Mouse (Mus musculus): ENCODE results near the gene Wars2. TPM values are rescaled to one million over a fixed set of nuclear protein-coding genes. Genes with fewer than 3 reads are reported as not detected.
A peak's percentile ranks its signal among the peaks of the same experiment; 100 is the strongest.

Gene Wars2
- total RNA-seq, 1 experiment = 4.9 TPM

GRCm38 (mm10) chr3:99240811-99241738 is 100.2 kb downstream of the Wars2 start:
- no peak overlapping the region for H3K9ac ChIP-seq (ENCODE audit: insufficient read depth, low read depth, low read length, poor library complexity, severe bottlenecking)
- in situ Hi-C loops (cut with MboI; ENCODE audit: low sequenced_read_pairs in 2 of 2, unreplicated experiment in 2 of 2) = no loop called here
- H3K9me3 ChIP-seq (ENCODE audit: control insufficient read depth, insufficient read depth, low read depth, low read length) = no peaks in the 10 kb centered on the region
- no peak for DNase-seq (ENCODE audit: low read depth, low spot score)
- TF ChIP-seq MAFK (IDR thresholded peaks at IDR 0.05; ENCODE audit: insufficient read depth, low read depth, low read length) (no peak), HCFC1 (IDR thresholded peaks at IDR 0.05; ENCODE audit: borderline replicate concordance, insufficient read depth, low read length) (no peak), ZNF384 (IDR thresholded peaks at IDR 0.05; ENCODE audit: low read depth, low read length) (no peak), ZC3H11A (IDR thresholded peaks at IDR 0.05; ENCODE audit: borderline replicate concordance, low read depth, low read length) (no peak), CHD2 (IDR thresholded peaks at IDR 0.05; ENCODE audit: low read depth, low read length) (no peak)
- peaks cover 0 to 2% of the 10 kb centered on the region in 2 experiments; a peak in 1 of 4 replicates for H3K4me1 ChIP-seq (ENCODE audit: control insufficient read depth in 2 of 2, insufficient read depth in 2 of 2, low read length in 2 of 2, poor library complexity in 1 of 2)
- no peak overlapping the region for H3K27ac ChIP-seq (ENCODE audit: insufficient read depth, low read depth, low read length, poor library complexity, severe bottlenecking)
- H3K36me3 ChIP-seq (ENCODE audit: control insufficient read depth, insufficient read depth, low read length, poor library complexity, severe bottlenecking) = no peaks in the 10 kb centered on the region
- H3K4me3 ChIP-seq (ENCODE audit: insufficient read depth in 1 of 2, low read depth in 1 of 2, low read length in 2 of 2, poor library complexity in 1 of 2, severe bottlenecking in 1 of 2) = peak overlapping the region; percentile 15 to 38

DNA sequence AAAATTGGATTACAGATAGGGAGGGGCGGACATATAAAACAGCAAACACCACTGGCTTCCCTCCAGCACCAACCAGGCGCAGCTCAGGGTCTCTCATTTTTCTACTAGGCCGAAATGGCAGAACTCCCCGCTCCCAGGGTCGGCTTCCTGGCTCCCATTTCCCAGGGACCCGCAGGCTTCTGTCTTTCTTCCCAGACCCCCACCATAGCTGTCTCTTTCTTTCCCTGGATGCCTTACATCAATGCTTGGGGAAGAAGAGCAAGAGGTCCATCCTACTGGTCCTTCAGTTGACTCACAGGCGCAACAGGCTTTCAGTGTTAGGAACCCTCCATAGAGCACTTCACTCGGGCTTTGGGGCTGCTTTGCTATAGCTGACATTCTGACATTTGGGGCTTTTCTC is 101.6 kb downstream of the Wars2 start:
- Histone ChIP-seq H3K27ac (ENCODE audit: insufficient read depth, low read depth, low read length, poor library complexity, severe bottlenecking) (no peak overlapping the region), H3K4me1 (ENCODE audit: control insufficient read depth in 2 of 2, insufficient read depth in 2 of 2, low read length in 2 of 2, poor library complexity in 1 of 2) (peaks cover 0 to 2% of the 10 kb centered on the region in 2 experiments; a peak in 1 of 4 replicates), H3K36me3 (ENCODE audit: control insufficient read depth, insufficient read depth, low read length, poor library complexity, severe bottlenecking) (no peaks in the 10 kb centered on the region), H3K9ac (ENCODE audit: insufficient read depth, low read depth, low read length, poor library complexity, severe bottlenecking) (no peak overlapping the region), H3K9me3 (ENCODE audit: control insufficient read depth, insufficient read depth, low read depth, low read length) (no peaks in the 10 kb centered on the region), H3K4me3 (ENCODE audit: insufficient read depth in 1 of 2, low read depth in 1 of 2, low read length in 2 of 2, poor library complexity in 1 of 2, severe bottlenecking in 1 of 2) (no peak overlapping the region)
- in situ Hi-C loops (cut with MboI; ENCODE audit: low sequenced_read_pairs in 2 of 2, unreplicated experiment in 2 of 2) = no loop called here
- no peak for TF ChIP-seq CHD2 (IDR thresholded peaks at IDR 0.05; ENCODE audit: low read depth, low read length)
- no peak for TF ChIP-seq ZNF384 (IDR thresholded peaks at IDR 0.05; ENCODE audit: low read depth, low read length)
- TF ChIP-seq MAFK (IDR thresholded peaks at IDR 0.05; ENCODE audit: insufficient read depth, low read depth, low read length) = no peak
- no peak for TF ChIP-seq ZC3H11A (IDR thresholded peaks at IDR 0.05; ENCODE audit: borderline replicate concordance, low read depth, low read length)
- TF ChIP-seq HCFC1 (IDR thresholded peaks at IDR 0.05; ENCODE audit: borderline replicate concordance, insufficient read depth, low read length) = no peak
- no peak for DNase-seq (ENCODE audit: low read depth, low spot score)

- no peak overlapping the region for H3K27ac ChIP-seq (ENCODE audit: insufficient read depth, low read depth, low read length, poor library complexity, severe bottlenecking)
- H3K9me3 ChIP-seq (ENCODE audit: control insufficient read depth, insufficient read depth, low read depth, low read length) = no peaks in the 10 kb centered on the region
- H3K36me3 ChIP-seq (ENCODE audit: control insufficient read depth, insufficient read depth, low read length, poor library complexity, severe bottlenecking) = no peaks in the 10 kb centered on the region
- peaks cover 0 to 4% of the 10 kb centered on the region in 2 experiments; a peak in 1 of 4 replicates for H3K4me1 ChIP-seq (ENCODE audit: control insufficient read depth in 2 of 2, insufficient read depth in 2 of 2, low read length in 2 of 2, poor library complexity in 1 of 2)
- H3K4me3 ChIP-seq (ENCODE audit: insufficient read depth in 1 of 2, low read depth in 1 of 2, low read length in 2 of 2, poor library complexity in 1 of 2, severe bottlenecking in 1 of 2) = no peak overlapping the region
- DNase-seq (ENCODE audit: low read depth, low spot score) = no peak
- TF ChIP-seq ZNF384 (IDR thresholded peaks at IDR 0.05; ENCODE audit: low read depth, low read length) = no peak
- no peak for TF ChIP-seq MAFK (IDR thresholded peaks at IDR 0.05; ENCODE audit: insufficient read depth, low read depth, low read length)
- no peak for TF ChIP-seq HCFC1 (IDR thresholded peaks at IDR 0.05; ENCODE audit: borderline replicate concordance, insufficient read depth, low read length)
- no peak for TF ChIP-seq CHD2 (IDR thresholded peaks at IDR 0.05; ENCODE audit: low read depth, low read length)
- no peak for TF ChIP-seq ZC3H11A (IDR thresholded peaks at IDR 0.05; ENCODE audit: borderline replicate concordance, low read depth, low read length)
- in situ Hi-C loops (cut with MboI; ENCODE audit: low sequenced_read_pairs in 2 of 2, unreplicated experiment in 2 of 2) = no loop called here
- no peak overlapping the region for H3K9ac ChIP-seq (ENCODE audit: insufficient read depth, low read depth, low read length, poor library complexity, severe bottlenecking)
These were observed 104.5 kb downstream of the Wars2 start for GRCm38 (mm10) chr3:99245341-99245740.

GRCm38 (mm10) chr3:99246629-99247028 is 105.8 kb downstream of the Wars2 start:
- no peak overlapping the region for H3K9ac ChIP-seq (ENCODE audit: insufficient read depth, low read depth, low read length, poor library complexity, severe bottlenecking)
- 0 out of 4 replicates have a peak, but pooled peaks cover 0 to 3% of the 10 kb centered on the region in 2 experiments for H3K4me1 ChIP-seq (ENCODE audit: control insufficient read depth in 2 of 2, insufficient read depth in 2 of 2, low read length in 2 of 2, poor library complexity in 1 of 2)
- no peak overlapping the region for H3K27ac ChIP-seq (ENCODE audit: insufficient read depth, low read depth, low read length, poor library complexity, severe bottlenecking)
- in situ Hi-C loops (cut with MboI; ENCODE audit: low sequenced_read_pairs in 2 of 2, unreplicated experiment in 2 of 2) = no loop called here
- no peak for TF ChIP-seq MAFK (IDR thresholded peaks at IDR 0.05; ENCODE audit: insufficient read depth, low read depth, low read length)
- TF ChIP-seq HCFC1 (IDR thresholded peaks at IDR 0.05; ENCODE audit: borderline replicate concordance, insufficient read depth, low read length) = no peak
- TF ChIP-seq CHD2 (IDR thresholded peaks at IDR 0.05; ENCODE audit: low read depth, low read length) = no peak
- TF ChIP-seq ZC3H11A (IDR thresholded peaks at IDR 0.05; ENCODE audit: borderline replicate concordance, low read depth, low read length) = no peak
- no peak for TF ChIP-seq ZNF384 (IDR thresholded peaks at IDR 0.05; ENCODE audit: low read depth, low read length)
- H3K36me3 ChIP-seq (ENCODE audit: control insufficient read depth, insufficient read depth, low read length, poor library complexity, severe bottlenecking) = no peaks in the 10 kb centered on the region
- H3K9me3 ChIP-seq (ENCODE audit: control insufficient read depth, insufficient read depth, low read depth, low read length) = no peaks in the 10 kb centered on the region
- no peak for DNase-seq (ENCODE audit: low read depth, low spot score)
- H3K4me3 ChIP-seq (ENCODE audit: insufficient read depth in 1 of 2, low read depth in 1 of 2, low read length in 2 of 2, poor library complexity in 1 of 2, severe bottlenecking in 1 of 2) = no peak overlapping the region

All from ES-E14 (cell line).